Mouse (Mus musculus) cerebellum, adult 2 months (tissue): ENCODE results near the gene Mfsd13b.

Experiments used
- CTCF ChIP-seq: fragments of 200-500 bp; IDR thresholded peaks from 2 replicates; pipeline ENCODE4 v1.5.1; 2011; ENCODE audit warnings: low read depth, mild to moderate bottlenecking, control low read depth, low read length, moderate library complexity, borderline replicate concordance; ENCODE audit not compliant: insufficient read depth
- POLR2A ChIP-seq: fragments of 200-500 bp; IDR thresholded peaks from 2 replicates; pipeline ENCODE4 v1.6.1; 2011; ENCODE audit warnings: low read length, control low read depth, borderline replicate concordance; ENCODE audit not compliant: insufficient read depth

DNA sequence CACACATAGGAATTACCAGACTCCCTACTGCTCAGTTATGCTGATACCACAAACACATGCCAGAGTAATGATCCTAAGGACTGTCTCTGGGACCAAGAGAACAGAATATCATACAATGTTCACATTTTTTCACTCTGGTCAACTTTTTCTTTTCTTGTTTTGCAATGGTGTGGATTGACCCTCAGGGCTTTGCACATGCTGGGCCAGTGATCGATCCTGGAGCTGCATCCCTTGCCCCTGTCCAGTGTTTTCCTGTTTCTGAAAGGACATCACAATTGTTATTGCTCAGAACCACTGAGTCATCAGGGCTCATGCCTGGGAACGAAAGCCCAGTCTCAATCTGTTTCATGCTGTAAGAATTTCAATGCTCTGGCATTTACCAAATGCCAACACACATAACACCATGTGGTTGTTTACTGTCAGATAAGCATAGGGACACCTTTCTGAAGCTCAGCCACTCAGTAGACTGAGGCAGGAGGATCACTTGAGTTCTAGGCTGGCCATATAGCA lies 16.8 kb downstream of the Mfsd13b start:
- TF ChIP-seq POLR2A (no peak), CTCF (no peak)
